Mouse (Mus musculus): ENCODE results near the gene Tmod4.

Gene Tmod4

DNA sequence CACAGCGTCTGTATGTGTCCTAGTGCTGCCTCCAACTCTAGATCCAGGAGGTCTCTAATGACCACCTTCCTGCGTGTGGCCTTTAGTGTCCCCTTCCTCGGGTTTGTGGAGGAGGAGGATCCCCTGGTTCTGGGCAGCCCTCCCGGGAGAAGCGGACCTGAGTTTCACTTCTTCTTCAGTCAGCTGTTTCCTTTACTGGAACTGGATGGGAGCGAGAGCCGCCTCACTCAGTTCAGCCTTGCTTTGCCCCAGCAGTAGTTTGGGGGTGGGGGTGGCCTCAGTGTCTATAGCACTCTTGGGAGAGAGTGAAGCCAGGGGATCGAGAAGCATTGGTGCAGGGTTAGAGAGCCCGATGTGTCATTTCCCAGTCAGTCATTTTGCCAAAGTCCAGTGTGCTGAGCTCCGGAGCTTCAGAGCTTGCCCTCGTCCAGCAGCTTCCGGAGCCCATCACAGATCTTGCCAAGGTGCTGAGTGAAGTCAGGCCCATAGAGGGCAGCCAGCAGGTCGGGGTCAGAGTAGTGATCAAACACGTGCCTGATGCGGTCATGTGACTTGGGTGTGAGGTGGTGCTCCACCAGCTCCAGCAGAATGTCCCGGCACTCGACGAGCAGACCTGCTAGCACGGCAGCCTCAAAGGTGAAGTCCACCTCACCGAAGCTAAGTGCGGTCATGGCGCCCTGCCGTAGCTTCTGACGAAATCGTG is 15.5 kb downstream of the Tmod4 start:
- DNase-seq, result peak; percentile 32

GRCm38 (mm10) chr3:95140289-95140595 is 16.0 kb downstream of the Tmod4 start:
- DNase-seq, result no peak

DNA sequence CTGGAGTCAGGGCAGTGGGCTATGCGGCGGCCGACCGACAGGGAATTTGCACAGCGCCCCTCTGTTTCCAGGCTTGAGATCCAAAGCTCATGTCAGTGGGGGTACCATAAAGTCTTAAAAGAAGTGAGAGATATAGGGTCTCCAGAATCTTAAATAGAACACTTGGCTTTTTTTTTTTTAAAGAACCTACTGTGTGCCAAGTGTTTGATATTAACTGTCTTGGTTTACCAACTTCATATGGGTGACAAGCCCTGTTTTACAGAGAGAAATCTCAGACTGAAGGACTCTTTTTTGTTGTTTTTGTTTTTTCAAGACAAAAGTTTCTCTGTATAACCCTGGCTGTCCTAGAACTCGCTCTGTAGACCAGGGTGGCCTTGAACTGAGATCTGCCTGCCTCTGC is 16.5 kb downstream of the Tmod4 start:
- DNase-seq, result no peak

GRCm38 (mm10) chr3:95141474-95141873 is 17.2 kb downstream of the Tmod4 start:
- DNase-seq, result peak; percentile 61

DNA sequence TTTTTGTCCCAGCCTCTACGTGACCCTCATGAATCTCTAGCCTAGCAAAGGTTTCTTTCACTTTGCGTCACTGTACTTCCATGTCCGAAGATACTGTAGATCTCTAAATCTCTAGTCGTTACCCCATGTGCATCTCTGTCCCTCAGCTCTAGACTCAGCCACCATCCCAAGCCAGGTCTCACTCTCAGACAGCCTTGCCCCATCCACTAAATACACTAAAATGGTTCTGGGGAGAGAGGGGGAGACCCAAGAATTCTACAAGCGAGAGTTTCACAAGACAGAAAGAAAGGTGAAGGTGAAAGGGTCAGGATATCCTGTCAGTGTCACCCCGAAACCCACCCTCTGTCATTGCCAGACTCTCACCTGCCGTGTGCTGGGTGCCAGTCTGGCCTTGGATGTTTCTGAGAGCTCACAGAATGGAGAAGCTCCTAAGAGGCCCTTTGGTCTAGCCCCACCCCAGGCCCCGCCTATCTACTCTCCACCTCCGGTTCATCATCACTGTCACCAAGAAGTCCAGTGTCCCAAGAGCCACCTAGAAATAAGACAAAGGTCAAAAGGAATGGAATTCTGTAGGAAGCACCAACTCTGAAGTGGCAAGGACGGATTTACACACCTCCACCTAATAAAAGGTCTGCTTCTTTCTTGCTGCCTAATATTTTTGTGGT is 17.8 kb downstream of the Tmod4 start, which contains the start of gene Tnfaip8l2:
Gene Tnfaip8l2, minus strand, starts transcription at position 409 of the 665 bp plus-strand sequence.
- DNase-seq, result peak; percentile 80

- DNase-seq, result peak; percentile 94
Measured at GRCm38 (mm10) chr3:95142617-95143011, 18.3 kb downstream of the Tmod4 start.

- DNase-seq, result no peak
Measured at GRCm38 (mm10) chr3:95147924-95148323, 23.6 kb downstream of the Tmod4 start.

- DNase-seq, result peak; percentile 74
Measured at GRCm38 (mm10) chr3:95153874-95154273, 29.6 kb downstream of the Tmod4 start.

DNA sequence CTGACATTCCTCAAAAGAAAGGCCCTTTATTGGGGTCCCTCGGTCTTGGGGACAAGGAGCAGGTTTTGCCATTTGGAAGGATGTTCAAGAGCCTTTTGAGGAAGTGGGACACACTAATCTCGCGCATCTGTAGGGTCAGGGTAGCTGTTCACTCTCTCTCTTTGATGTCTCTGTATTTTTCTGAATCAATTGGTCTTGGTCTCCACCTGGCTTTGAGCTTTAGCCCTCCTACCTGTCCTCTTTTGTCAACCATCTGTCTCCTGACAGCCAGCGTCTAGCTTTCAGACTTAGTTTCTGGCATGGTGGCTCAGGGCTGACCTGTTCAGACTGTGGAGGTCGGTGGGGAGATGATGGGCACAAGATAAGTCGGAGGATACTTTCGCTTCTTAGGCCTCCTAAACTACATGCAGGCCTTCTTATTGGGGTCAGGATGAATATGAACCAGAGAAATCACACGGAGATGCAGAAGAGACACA is 35.3 kb downstream of the Tmod4 start:
- DNase-seq, result no peak

DNA sequence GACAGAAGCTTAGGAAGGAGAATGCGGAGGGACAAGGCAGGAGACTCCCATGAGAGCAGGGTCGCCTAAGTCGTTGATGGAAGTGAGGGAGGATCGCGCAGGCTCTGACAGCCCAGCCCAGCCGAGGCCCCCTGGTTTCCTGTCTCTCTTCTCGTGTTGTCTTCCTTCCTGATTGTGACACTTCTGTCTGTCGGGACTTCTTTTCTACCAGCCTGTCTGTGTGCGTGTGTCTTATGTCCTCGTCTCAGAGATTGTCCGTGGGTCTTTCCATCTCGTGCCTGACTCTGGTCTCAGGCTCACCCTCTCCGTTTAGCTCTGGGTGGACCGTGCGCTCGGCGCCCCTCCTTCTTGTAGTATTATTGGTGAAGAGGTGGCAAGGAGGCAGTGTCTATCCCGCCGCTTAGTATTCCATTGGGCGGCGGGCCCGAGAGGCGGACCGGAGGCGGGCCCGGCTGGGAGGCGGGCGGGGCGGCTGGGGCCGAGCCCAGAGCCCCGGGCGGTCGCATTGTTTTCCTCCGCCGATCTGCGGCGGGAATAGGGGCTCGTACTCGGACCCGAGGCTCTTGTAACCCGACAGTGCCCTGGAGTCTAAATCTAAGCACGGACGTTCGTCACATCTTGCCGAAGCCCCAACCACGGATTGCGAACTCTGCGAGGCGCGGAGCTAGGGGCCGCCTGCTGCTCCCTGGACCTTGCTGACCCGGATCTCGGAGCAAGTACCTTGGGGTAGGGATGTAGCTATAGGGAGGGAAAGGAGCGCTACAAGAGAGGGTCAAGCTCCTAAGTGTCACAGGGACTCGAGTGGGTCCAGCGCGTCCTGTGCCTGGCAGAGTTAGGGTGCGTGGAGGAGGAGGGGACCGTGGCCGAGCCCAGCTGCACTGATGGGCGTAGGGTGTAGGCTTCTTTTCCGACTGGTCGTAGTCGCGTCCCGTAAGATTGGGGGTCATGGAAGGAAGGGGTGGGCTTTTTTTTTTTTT is 36.0 kb downstream of the Tmod4 start, which contains the start of gene Sema6c:
Gene Sema6c, plus strand, starts transcription at position 471 of the 977 bp plus-strand sequence.
- peak; percentile 94 for DNase-seq

- DNase-seq, result no peak
Measured at GRCm38 (mm10) chr3:95161041-95161551, 36.8 kb downstream of the Tmod4 start.

DNA sequence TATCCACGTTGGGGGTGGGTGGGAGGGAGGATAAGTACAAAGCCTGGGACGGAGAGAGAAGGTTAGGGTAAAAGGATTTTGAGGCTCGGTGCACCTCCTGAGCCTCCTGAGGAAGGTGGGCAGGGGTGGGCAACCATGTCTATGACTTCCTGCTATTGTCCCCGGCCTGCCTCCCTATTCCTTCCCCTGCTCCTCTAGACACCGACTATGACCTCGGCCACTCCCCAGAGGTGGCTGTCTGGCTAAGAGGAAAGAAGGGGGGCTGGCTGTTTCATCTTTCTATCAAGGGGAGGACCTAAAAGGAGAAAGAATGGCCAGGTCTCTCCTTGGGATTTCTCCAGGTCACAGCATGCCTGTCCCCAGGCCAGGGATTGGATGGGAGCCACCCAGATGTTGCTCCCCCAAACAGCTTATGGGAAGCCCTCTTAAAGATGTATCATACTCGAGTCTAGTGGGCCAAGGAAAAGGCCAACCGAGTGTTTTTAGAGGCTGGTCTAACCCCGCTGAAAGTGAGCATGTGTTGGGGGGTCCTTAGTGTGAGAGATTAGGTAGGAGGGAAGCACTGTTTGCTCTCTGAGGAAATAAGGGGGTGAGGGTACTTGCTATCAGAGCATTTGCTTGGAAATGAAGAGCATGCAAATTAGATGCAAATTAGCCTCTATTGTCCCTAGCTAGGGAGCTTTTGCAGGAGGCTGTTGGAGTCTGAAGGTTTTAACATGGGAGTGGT is 37.5 kb downstream of the Tmod4 start:
- DNase-seq, result no peak

GRCm38 (mm10) chr3:95162345-95162628 is 38.0 kb downstream of the Tmod4 start:
- DNase-seq, result no peak

GRCm38 (mm10) chr3:95163419-95164255 is 39.4 kb downstream of the Tmod4 start:
- no peak for DNase-seq

DNA sequence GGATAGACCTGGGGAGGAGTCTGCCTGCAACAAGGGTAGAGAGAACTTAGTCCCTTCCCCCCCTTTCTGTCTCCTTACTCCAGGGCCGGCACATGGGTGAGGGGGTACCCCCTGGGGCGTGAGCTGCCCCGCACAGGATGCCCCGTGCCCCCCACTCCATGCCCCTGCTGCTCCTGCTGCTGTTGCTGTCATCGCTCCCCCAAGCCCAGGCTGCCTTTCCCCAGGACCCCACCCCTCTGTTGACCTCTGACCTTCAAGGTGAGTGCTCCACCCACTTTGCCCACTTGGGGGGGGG is 39.9 kb downstream of the Tmod4 start:
- no peak for DNase-seq

- DNase-seq, result no peak
Measured at GRCm38 (mm10) chr3:95164840-95165239, 40.6 kb downstream of the Tmod4 start.

DNA sequence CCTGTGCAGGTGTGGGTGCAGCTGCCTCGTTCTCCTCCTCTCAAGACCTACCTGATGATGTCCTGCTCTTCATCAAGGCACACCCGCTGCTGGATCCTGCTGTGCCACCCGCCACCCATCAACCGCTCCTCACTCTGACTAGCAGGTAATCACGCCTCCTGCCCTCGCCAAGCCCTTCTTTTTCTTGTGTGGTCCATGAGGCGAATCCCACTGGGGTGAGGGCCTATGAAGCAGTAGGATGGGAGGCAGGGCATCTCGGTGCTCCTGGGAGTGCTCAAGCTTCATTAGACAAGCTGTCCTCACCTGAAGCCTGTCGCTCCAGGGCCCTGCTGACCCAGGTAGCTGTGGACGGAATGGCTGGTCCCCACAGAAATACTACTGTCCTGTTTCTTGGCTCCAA is 45.7 kb downstream of the Tmod4 start:
- no peak for DNase-seq

DNA sequence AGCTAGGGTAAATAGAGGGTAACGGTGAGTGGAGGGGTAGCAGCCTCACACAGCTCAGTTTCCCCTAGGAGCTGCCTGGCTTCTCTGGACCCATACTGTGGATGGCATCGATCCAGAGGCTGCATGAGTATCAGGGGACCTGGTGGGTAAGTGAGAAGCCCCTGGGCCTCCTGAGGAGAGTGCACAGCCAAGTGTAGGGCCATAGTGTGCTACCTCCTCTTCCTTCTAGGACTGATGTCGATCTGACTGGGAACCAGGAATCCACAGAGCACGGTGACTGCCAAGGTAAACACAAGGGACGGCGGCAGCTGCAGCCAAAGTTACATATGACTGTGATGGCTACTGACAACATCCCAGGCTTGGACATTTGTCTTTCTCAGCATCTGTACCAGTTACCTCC is 46.8 kb downstream of the Tmod4 start:
- no peak for DNase-seq

DNA sequence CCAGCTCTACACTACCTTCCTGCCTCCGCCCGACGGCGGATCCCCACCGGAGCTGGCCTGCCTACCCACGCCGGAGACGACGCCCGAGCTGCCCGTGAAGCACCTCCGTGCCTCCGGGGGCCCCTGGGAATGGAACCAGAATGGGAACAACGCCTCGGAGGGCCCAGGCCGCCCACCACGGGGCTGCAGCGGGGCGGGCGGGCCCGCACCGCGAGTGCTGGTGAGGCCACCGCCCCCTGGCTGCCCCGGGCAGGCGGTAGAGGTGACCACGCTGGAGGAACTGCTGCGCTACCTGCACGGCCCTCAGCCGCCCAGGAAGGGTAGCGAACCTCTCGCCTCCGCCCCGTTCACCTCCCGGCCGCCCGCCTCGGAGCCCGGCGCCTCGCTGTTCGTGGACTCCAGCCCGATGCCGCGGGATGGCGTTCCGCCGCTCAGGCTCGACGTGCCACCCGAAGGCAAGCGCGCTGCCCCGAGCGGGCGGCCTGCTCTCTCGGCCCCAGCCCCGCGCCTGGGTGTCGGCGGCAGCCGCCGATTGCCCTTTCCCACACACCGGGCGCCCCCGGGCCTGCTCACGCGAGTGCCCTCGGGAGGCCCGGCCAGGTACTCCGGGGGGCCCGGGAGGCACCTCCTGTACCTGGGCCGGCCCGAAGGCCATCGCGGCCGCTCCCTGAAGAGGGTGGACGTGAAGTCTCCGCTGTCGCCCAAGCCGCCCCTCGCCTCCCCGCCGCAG is 48.4 kb downstream of the Tmod4 start:
- DNase-seq, result no peak

- DNase-seq, result no peak
Measured at GRCm38 (mm10) chr3:95173256-95173949, 49.1 kb downstream of the Tmod4 start.

Measured in lung, postnatal 36 days (tissue).